Mouse (Mus musculus) intestine, embryonic 16.5 days (tissue): ENCODE data around the gene Gm9844. TPM values are rescaled to one million over a fixed set of nuclear protein-coding genes. Genes with fewer than 3 reads are reported as not detected.
"Not testable (repeated sequence)": the region's sequence is repeated elsewhere in the genome, so short reads cannot be mapped to it uniquely, and the experiment has no call there.

Source experiments
- ATAC-seq: fragments of 200-750 bp; cut with Nextera tagmentation; 2 replicates; pipeline ENCODE4 v1.8.0; 2017; ENCODE audit warnings: moderate TSS enrichment, moderate library complexity
- H3K27ac ChIP-seq: fragments of 300-500 bp; sonication (generic); 2 replicates; pipeline ENCODE4 v1.5.1; 2014; ENCODE audit warnings: mild to moderate bottlenecking, low read length
- H3K27me3 ChIP-seq: fragments of 300-500 bp; sonication (generic); replicated peaks from 2 replicates; pipeline ENCODE4 v1.6.1; 2014; ENCODE audit warnings: low read length, control low read depth, mixed read lengths; ENCODE audit not compliant: control insufficient read depth, insufficient read depth
- H3K36me3 ChIP-seq: fragments of 300-500 bp; sonication (generic); 2 replicates; pipeline ENCODE4 v1.6.1; 2014; ENCODE audit warnings: low read length, control low read depth; ENCODE audit not compliant: control insufficient read depth, insufficient read depth
- H3K4me1 ChIP-seq: fragments of 300-500 bp; sonication (generic); 2 replicates; pipeline ENCODE4 v1.6.1; 2014; ENCODE audit warnings: low read length, control low read depth, mixed read lengths; ENCODE audit not compliant: control insufficient read depth, insufficient read depth
- H3K4me2 ChIP-seq: fragments of 300-500 bp; sonication (generic); 2 replicates; pipeline ENCODE4 v1.6.1; 2014; ENCODE audit warnings: low read depth, low read length, control low read depth
- H3K4me3 ChIP-seq: fragments of 300-500 bp; sonication (generic); 2 replicates; pipeline ENCODE4 v1.5.1; 2014; ENCODE audit warnings: mild to moderate bottlenecking, low read length
- H3K9ac ChIP-seq: fragments of 300-500 bp; sonication (generic); 2 replicates; pipeline ENCODE4 v1.6.1; 2014; ENCODE audit warnings: low read depth, low read length
- H3K9me3 ChIP-seq: fragments of 300-500 bp; sonication (generic); 2 replicates; pipeline ENCODE4 v1.6.1; 2016; ENCODE audit warnings: low read length, control low read depth; ENCODE audit not compliant: control insufficient read depth
- WGBS: fragments of 180-500 bp; shearing (Covaris S2); extraction: QIAGEN DNeasy Blood & Tissue Kit; methylation state at CpG from one replicate; pipeline ENCODE4 v1.1.7; 2014; 5-methylcytosine and 5-hydroxymethylcytosine counted together
- polyA plus RNA-seq: library from polyadenylated mRNA; unstranded; fragments of >200 nt; fragmentation: Nextera tagmentation; extraction: Ambion mirVana; gene quantifications from 2 replicates; pipeline ENCODE4 v1.2.1, GENCODE M21; 2015

Gm9844 gene
- polyA plus RNA-seq, 1 experiment from 2014 or later: 9.7 TPM

- 91% methylated on average over 2 of the region's 2 CpGs for WGBS
- not testable (repeated sequence) for H3K4me1 ChIP-seq, ATAC-seq, H3K4me2 ChIP-seq, H3K27ac ChIP-seq, H3K9ac ChIP-seq, H3K27me3 ChIP-seq, H3K9me3 ChIP-seq, H3K36me3 ChIP-seq, H3K4me3 ChIP-seq
Measured at GRCm38 (mm10) chr7:24895749-24896148, 33.7 kb downstream of the Gm9844 start.

- Histone ChIP-seq H3K4me3 (no peak overlapping the region), H3K27ac (no peak overlapping the region), H3K9me3 (no peaks in the 10 kb centered on the region), H3K36me3 (no peaks in the 10 kb centered on the region), H3K9ac (no peak overlapping the region), H3K27me3 (no peaks in the 10 kb centered on the region), H3K4me2 (no peak overlapping the region), H3K4me1 (no peaks in the 10 kb centered on the region)
- ATAC-seq: no peak
- 83% methylated on average over 8 of the region's 8 CpGs for WGBS
Measured at GRCm38 (mm10) chr7:24896269-24896668, 34.3 kb downstream of the Gm9844 start.

- 67% methylated on average over 12 of the region's 12 CpGs for WGBS
- ATAC-seq: no peak
Measured at GRCm38 (mm10) chr7:24897224-24897623, 35.2 kb downstream of the Gm9844 start, which contains the start of gene Cd79a. Cd79a (plus strand) TSS chr7:24897381.

DNA sequence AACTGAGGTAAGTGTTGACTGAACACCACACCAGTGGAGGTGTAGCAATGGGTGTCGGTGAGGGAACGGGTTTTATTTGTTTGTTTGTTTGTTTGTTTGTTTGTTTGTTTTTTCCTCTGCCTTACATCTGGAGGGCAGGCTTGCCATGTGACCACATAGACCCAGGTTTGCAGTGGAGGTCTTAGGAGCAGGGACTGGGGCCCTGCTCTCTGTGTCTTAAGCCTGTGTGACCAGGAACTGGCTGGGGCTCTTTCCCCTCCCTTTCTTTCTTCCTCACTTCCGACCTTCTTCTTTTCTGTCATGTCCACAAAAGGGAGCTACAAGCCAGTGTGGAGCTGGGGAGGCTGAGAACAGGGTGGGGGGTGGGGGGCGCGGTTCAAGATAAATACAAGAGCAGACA lies 35.9 kb downstream of the Gm9844 start:
- WGBS: 68% methylated on average over 5 of the region's 5 CpGs
- Histone ChIP-seq H3K27me3 (no peaks in the 10 kb centered on the region), H3K9ac (no peak overlapping the region), H3K4me3 (no peak overlapping the region), H3K4me2 (no peak overlapping the region), H3K9me3 (no peaks in the 10 kb centered on the region), H3K4me1 (0 out of 2 replicates have a peak, but pooled peaks cover 4% of the 10 kb centered on the region), H3K27ac (no peak overlapping the region), H3K36me3 (no peaks in the 10 kb centered on the region)
- ATAC-seq: no peak

More at GRCm38 (mm10) chr7:24897224-24897623, 35.2 kb downstream of the Gm9844 start, which contains the start of gene Cd79a:
- Histone ChIP-seq H3K4me3 (no peak within 1 kb of the TSS), H3K9ac (no peak within 1 kb of the TSS), H3K9me3 (no peaks in the 10 kb centered on the region), H3K27me3 (no peaks in the 10 kb centered on the region), H3K27ac (no peak within 1 kb of the TSS), H3K4me1 (0 out of 2 replicates have a peak, but pooled peaks cover 3% of the 10 kb centered on the region), H3K4me2 (no peak within 1 kb of the TSS), H3K36me3 (no peaks in the 10 kb centered on the region)

GRCm38 (mm10) chr7:24901114-24901513 lies 39.1 kb downstream of the Gm9844 start:
- H3K27ac ChIP-seq: no peak overlapping the region
- H3K9ac ChIP-seq: no peak overlapping the region
- H3K4me3 ChIP-seq: no peak overlapping the region
- no peaks in the 10 kb centered on the region for H3K36me3 ChIP-seq
- no peaks in the 10 kb centered on the region for H3K9me3 ChIP-seq
- WGBS: 72% methylated on average over 6 of the region's 6 CpGs
- peaks cover 14% of the 10 kb centered on the region for H3K4me1 ChIP-seq
- no peak overlapping the region for H3K4me2 ChIP-seq
- no peaks in the 10 kb centered on the region for H3K27me3 ChIP-seq
- no peak for ATAC-seq

DNA sequence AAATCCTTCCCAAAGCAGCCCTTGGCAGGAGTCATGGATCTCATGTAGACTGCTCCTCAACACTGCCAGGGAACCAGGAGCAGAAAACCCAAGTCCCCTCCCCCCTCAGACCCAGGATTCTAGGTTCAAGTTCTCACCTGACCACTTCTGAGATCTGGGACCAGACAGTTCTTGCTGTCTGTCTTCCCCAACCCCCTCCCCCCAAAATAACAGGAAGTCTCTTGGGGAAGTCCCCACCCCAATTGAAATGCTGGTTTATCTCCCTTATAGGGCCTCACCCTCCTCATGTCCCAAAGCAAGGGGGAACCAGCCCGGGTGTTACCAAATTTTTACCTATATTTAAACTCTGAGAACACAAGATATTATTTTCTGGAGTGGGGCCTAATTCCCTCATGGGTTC lies 39.8 kb downstream of the Gm9844 start:
- peak overlapping the region; percentile 90; the same call in 1 of the 2 replicates for H3K9ac ChIP-seq
- ATAC-seq: no peak
- no peaks in the 10 kb centered on the region for H3K9me3 ChIP-seq
- 56% methylated on average over 1 of the region's 1 CpGs for WGBS
- H3K27me3 ChIP-seq: no peaks in the 10 kb centered on the region
- H3K4me1 ChIP-seq: peaks cover 21% of the 10 kb centered on the region
- no peaks in the 10 kb centered on the region for H3K36me3 ChIP-seq
- no peak overlapping the region for H3K4me3 ChIP-seq
- peak overlapping the region; percentile 90; the same call in 1 of the 2 replicates for H3K27ac ChIP-seq
- 0 out of 2 replicates have a peak overlapping the region, but pooled peaks have one; percentile 83 for H3K4me2 ChIP-seq

- WGBS: 55% methylated on average over 2 of the region's 2 CpGs
- no peaks in the 10 kb centered on the region for H3K36me3 ChIP-seq
- no peaks in the 10 kb centered on the region for H3K9me3 ChIP-seq
- peaks cover 25% of the 10 kb centered on the region for H3K4me1 ChIP-seq
- H3K4me3 ChIP-seq: peak overlapping the region; percentile 76
- H3K27ac ChIP-seq: peak overlapping the region; percentile 90
- ATAC-seq: no peak
- peak overlapping the region; percentile 83 for H3K4me2 ChIP-seq
- no peaks in the 10 kb centered on the region for H3K27me3 ChIP-seq
- H3K9ac ChIP-seq: peak overlapping the region; percentile 90
Measured at GRCm38 (mm10) chr7:24902264-24902629, 40.2 kb downstream of the Gm9844 start.

- H3K36me3 ChIP-seq: no peaks in the 10 kb centered on the region
- peak within 1 kb of the TSS; percentile 90 for H3K9ac ChIP-seq
- peak within 1 kb of the TSS; percentile 83 for H3K4me2 ChIP-seq
- ATAC-seq: peak; percentile 55
- H3K4me3 ChIP-seq: peak within 1 kb of the TSS; percentile 76
- WGBS: 4% methylated on average over 48 of the region's 68 CpGs
- no peaks in the 10 kb centered on the region for H3K9me3 ChIP-seq
- peak within 1 kb of the TSS; percentile 90 for H3K27ac ChIP-seq
- no peaks in the 10 kb centered on the region for H3K27me3 ChIP-seq
- peaks cover 29% of the 10 kb centered on the region for H3K4me1 ChIP-seq
Measured at GRCm38 (mm10) chr7:24902630-24903443, 40.8 kb downstream of the Gm9844 start, which contains the start of gene Arhgef1. Arhgef1 (plus strand) TSS chr7:24902912.

- H3K4me2 ChIP-seq: peak overlapping the region; percentile 83
- H3K27ac ChIP-seq: peak overlapping the region; percentile 90
- H3K9ac ChIP-seq: peak overlapping the region; percentile 90
- 0 out of 2 replicates have a peak, but pooled peaks have one; percentile 0 for ATAC-seq
- H3K4me3 ChIP-seq: peak overlapping the region; percentile 76
- H3K36me3 ChIP-seq: peaks cover 6% of the 10 kb centered on the region; the same call in 1 of the 2 replicates
- H3K4me1 ChIP-seq: peaks cover 29% of the 10 kb centered on the region
- H3K27me3 ChIP-seq: no peaks in the 10 kb centered on the region
- WGBS: 20% methylated on average over 10 of the region's 10 CpGs
- no peaks in the 10 kb centered on the region for H3K9me3 ChIP-seq
Measured at GRCm38 (mm10) chr7:24903444-24903825, 41.4 kb downstream of the Gm9844 start.
